Mouse (Mus musculus): ENCODE data around the gene Gpc1. TPM values are rescaled to one million over a fixed set of nuclear protein-coding genes. Genes with fewer than 3 reads are reported as not detected.

Gpc1 gene
- polyA plus RNA-seq, 1 experiment from 2014 or later = 38.7 TPM

DNA sequence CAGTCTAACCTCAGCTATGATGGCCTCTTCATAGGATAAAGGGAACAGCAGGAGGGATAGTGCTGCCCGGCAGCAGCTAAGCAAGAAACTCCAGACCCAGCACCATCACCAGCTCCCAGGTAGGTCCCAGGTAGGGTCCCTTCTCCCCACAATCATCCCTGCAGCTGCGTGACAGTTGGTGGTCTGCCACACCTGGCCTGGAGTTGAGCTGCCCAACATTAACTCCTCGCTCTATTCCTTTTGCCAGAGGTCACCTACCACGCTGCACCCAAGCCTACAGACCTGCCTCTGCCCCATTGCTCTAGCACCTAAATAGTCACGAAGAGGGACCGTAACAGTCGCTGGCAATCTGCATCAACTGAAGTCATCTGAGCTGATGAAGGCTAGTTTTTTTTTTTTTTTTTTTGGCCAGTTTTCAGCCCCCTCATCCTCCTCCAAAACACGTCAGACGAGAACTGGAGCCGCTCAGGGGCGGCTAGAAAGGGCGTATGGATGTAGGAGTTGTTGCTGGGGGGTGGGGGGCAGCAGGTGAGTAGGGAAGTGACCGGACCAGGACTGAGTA lies 738 bp upstream of the Gpc1 start:
- Histone ChIP-seq H3K9me3 (replicated peaks; ENCODE audit: low read length) (no peaks in the 10 kb centered on the region), H3K9ac (ENCODE audit: low read depth, low read length) (no peak overlapping the region), H3K4me3 (replicated peaks; ENCODE audit: low read depth, low read length) (peak overlapping the region; percentile 64), H3K27me3 (ENCODE audit: insufficient read depth, low read length) (no peaks in the 10 kb centered on the region), H3K4me1 (replicated peaks; ENCODE audit: insufficient read depth, low read length) (0 out of 2 replicates have a peak, but pooled peaks cover 13% of the 10 kb centered on the region), H3K27ac (no peak overlapping the region), H3K36me3 (ENCODE audit: insufficient read depth, low read length) (no peaks in the 10 kb centered on the region), H3K4me2 (ENCODE audit: low read length) (peak overlapping the region; percentile 94)
- TF ChIP-seq CTCF (IDR thresholded peaks at IDR 0.05; ENCODE audit: low read depth) = no peak
- 7% methylated on average over 13 of the region's 13 CpGs for WGBS
- no peak for ATAC-seq (replicated peaks; ENCODE audit: low FRiP score, low read depth)
- DNase-seq (ENCODE audit: low spot score) = no peak

- peak; percentile 39; the same call in 1 of the 2 replicates for TF ChIP-seq CTCF (IDR thresholded peaks at IDR 0.05; ENCODE audit: low read depth)
- Histone ChIP-seq H3K9ac (ENCODE audit: low read depth, low read length) (peak overlapping the region; percentile 76), H3K4me1 (replicated peaks; ENCODE audit: insufficient read depth, low read length) (0 out of 2 replicates have a peak, but pooled peaks cover 13% of the 10 kb centered on the region), H3K9me3 (replicated peaks; ENCODE audit: low read length) (no peaks in the 10 kb centered on the region), H3K27ac (peak overlapping the region; percentile 85), H3K27me3 (ENCODE audit: insufficient read depth, low read length) (no peaks in the 10 kb centered on the region), H3K36me3 (ENCODE audit: insufficient read depth, low read length) (no peaks in the 10 kb centered on the region), H3K4me3 (replicated peaks; ENCODE audit: low read depth, low read length) (peak overlapping the region; percentile 64), H3K4me2 (ENCODE audit: low read length) (peak overlapping the region; percentile 94)
- 1% methylated on average over 62 of the region's 62 CpGs for whole genome bisulfite sequencing
- ATAC-seq (replicated peaks; ENCODE audit: low FRiP score, low read depth) (peak; percentile 33), DNase-seq (ENCODE audit: low spot score) (peak; percentile 87)
These were observed 866 bp downstream of the Gpc1 start for GRCm38 (mm10) chr1:92832011-92833010.

GRCm38 (mm10) chr1:92833987-92834706 lies 2.7 kb downstream of the Gpc1 start:
- Histone ChIP-seq H3K27me3 (ENCODE audit: insufficient read depth, low read length) (no peaks in the 10 kb centered on the region), H3K9ac (ENCODE audit: low read depth, low read length) (no peak overlapping the region), H3K27ac (no peak overlapping the region), H3K4me3 (replicated peaks; ENCODE audit: low read depth, low read length) (no peak overlapping the region), H3K4me2 (ENCODE audit: low read length) (no peak overlapping the region), H3K4me1 (replicated peaks; ENCODE audit: insufficient read depth, low read length) (0 out of 2 replicates have a peak, but pooled peaks cover 13% of the 10 kb centered on the region), H3K9me3 (replicated peaks; ENCODE audit: low read length) (no peaks in the 10 kb centered on the region), H3K36me3 (ENCODE audit: insufficient read depth, low read length) (no peaks in the 10 kb centered on the region)
- DNase-seq (ENCODE audit: low spot score) = peak; percentile 90
- WGBS = 63% methylated on average over 7 of the region's 7 CpGs
- no peak; the same call in 1 of the 2 replicates for ATAC-seq (replicated peaks; ENCODE audit: low FRiP score, low read depth)
- TF ChIP-seq CTCF (IDR thresholded peaks at IDR 0.05; ENCODE audit: low read depth) = peak; percentile 90

DNA sequence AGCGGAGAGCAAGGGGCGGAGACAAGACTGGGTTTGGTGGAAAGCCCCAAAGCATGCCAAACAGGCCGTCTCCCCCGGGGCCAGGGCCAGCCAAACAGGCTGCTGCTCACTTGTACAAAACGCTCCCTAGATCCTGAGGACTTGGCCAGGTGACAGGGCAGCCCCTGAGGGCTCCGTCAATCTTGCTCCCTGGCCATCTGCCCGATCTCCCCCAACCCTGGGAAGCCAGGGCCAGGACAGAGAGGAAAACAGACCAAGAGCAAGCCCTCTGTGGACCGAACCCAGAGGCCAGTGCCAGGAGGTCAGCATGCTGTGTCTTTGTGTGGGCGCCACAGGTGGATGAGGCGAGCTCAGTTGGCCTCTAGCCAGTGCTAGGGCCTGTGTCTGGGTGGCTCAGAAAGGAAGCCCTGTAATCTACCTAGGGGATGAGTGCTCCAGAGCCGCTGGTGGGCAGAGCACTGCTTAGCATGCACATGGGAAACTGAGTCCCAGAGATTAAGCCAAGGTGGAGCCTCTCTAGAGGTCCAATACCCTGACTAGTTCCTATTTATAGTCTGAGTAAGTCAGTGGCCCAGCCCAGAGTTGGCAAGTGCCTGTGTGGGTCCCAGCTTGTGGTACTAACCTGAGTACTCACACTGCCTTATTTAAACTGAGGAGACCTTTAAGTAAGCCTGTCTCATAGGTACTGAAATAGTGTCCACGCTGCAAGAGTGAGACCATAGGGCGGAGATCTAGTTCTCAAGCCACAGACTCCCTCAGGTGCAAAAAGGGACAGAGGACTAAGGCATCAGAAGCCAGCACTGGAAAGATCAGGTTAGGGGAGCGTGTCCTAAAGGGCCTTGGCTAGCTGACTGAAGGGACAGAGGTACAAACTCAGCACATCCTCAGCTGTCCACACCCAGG lies 6.7 kb downstream of the Gpc1 start:
- H3K27me3 ChIP-seq (ENCODE audit: insufficient read depth, low read length) = no peaks in the 10 kb centered on the region
- H3K4me2 ChIP-seq (ENCODE audit: low read length) = no peak overlapping the region
- DNase-seq (ENCODE audit: low spot score) (no peak), ATAC-seq (replicated peaks; ENCODE audit: low FRiP score, low read depth) (no peak)
- WGBS = 61% methylated on average over 14 of the region's 14 CpGs
- no peaks in the 10 kb centered on the region for H3K9me3 ChIP-seq (replicated peaks; ENCODE audit: low read length)
- H3K4me3 ChIP-seq (replicated peaks; ENCODE audit: low read depth, low read length) = no peak overlapping the region
- H3K9ac ChIP-seq (ENCODE audit: low read depth, low read length) = no peak overlapping the region
- no peak for TF ChIP-seq CTCF (IDR thresholded peaks at IDR 0.05; ENCODE audit: low read depth)
- no peaks in the 10 kb centered on the region for H3K36me3 ChIP-seq (ENCODE audit: insufficient read depth, low read length)
- H3K4me1 ChIP-seq (replicated peaks; ENCODE audit: insufficient read depth, low read length) = 0 out of 2 replicates have a peak, but pooled peaks cover 8% of the 10 kb centered on the region
- no peak overlapping the region for H3K27ac ChIP-seq

DNA sequence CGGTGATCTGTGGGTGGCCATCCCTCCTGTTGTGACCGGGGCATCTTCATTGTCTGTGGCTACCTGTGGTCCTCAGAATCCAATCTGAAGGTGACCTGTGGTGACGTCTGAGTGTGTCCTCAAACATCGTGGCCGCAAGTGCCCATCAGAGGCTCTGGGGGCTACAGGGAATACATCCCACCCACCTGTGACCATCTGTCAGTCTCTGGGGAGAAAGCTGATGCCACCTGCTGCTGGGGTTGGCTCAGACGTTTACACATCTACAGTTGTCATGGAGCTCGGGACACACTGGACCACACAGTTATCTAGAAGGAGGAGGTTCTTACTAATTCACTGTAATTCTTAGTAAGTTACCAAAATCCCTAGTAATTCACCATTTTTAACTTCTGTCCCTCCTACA lies 7.8 kb downstream of the Gpc1 start:
- H3K4me2 ChIP-seq (ENCODE audit: low read length) = no peak overlapping the region
- no peak overlapping the region for H3K4me3 ChIP-seq (replicated peaks; ENCODE audit: low read depth, low read length)
- DNase-seq (ENCODE audit: low spot score) (no peak), ATAC-seq (replicated peaks; ENCODE audit: low FRiP score, low read depth) (no peak)
- no peak for TF ChIP-seq CTCF (IDR thresholded peaks at IDR 0.05; ENCODE audit: low read depth)
- H3K36me3 ChIP-seq (ENCODE audit: insufficient read depth, low read length) = no peaks in the 10 kb centered on the region
- 77% methylated on average over 7 of the region's 7 CpGs for WGBS
- no peak overlapping the region for H3K27ac ChIP-seq
- H3K9me3 ChIP-seq (replicated peaks; ENCODE audit: low read length) = no peaks in the 10 kb centered on the region
- H3K27me3 ChIP-seq (ENCODE audit: insufficient read depth, low read length) = no peaks in the 10 kb centered on the region
- H3K9ac ChIP-seq (ENCODE audit: low read depth, low read length) = no peak overlapping the region
- no peaks in the 10 kb centered on the region for H3K4me1 ChIP-seq (replicated peaks; ENCODE audit: insufficient read depth, low read length)

Measured in kidney, postnatal 0 days (tissue).